Mouse (Mus musculus): ENCODE measurements around the gene Olfr1475. TPM values are rescaled to one million over a fixed set of nuclear protein-coding genes. Genes with fewer than 3 reads are reported as not detected.
"Not testable (repeated sequence)": the region's sequence is repeated elsewhere in the genome, so short reads cannot be mapped to it uniquely, and the experiment has no call there.

The Olfr1475 gene
- polyA plus RNA-seq (2016; fragmentation: Nextera tagmentation; extraction: Ambion mirVana), result not detected in 2 replicates

GRCm38 (mm10) chr19:13480096-13480495 lies at the start of gene Olfr1475:
TSS of gene Olfr1475 (minus strand) at chr19:13480196.
- no peaks in the 10 kb centered on the region for H3K9me3 ChIP-seq
- H3K4me1 ChIP-seq (replicated peaks), result no peaks in the 10 kb centered on the region
- H3K36me3 ChIP-seq, result no peaks in the 10 kb centered on the region
- no peaks in the 10 kb centered on the region for H3K27me3 ChIP-seq
- no peak within 1 kb of the TSS for H3K4me3 ChIP-seq (replicated peaks)
- no peak within 1 kb of the TSS for H3K27ac ChIP-seq
- H3K9ac ChIP-seq (replicated peaks), result no peak within 1 kb of the TSS
- H3K4me2 ChIP-seq, result no peak within 1 kb of the TSS
- no peak for ATAC-seq (ENCODE audit: insufficient number of reproducible peaks, insufficient read depth, low FRiP score, low TSS enrichment, low read depth)

- H3K4me2 ChIP-seq, result no peak within 1 kb of the TSS
- no peaks in the 10 kb centered on the region for H3K36me3 ChIP-seq
- H3K9me3 ChIP-seq, result peaks cover 21% of the 10 kb centered on the region
- ATAC-seq (ENCODE audit: insufficient number of reproducible peaks, insufficient read depth, low FRiP score, low TSS enrichment, low read depth), result no peak
- no peak within 1 kb of the TSS for H3K27ac ChIP-seq
- no peaks in the 10 kb centered on the region for H3K4me1 ChIP-seq (replicated peaks)
- H3K9ac ChIP-seq (replicated peaks), result no peak within 1 kb of the TSS
- 88% methylated on average over 2 of the region's 2 CpGs for WGBS
- no peaks in the 10 kb centered on the region for H3K27me3 ChIP-seq
- no peak within 1 kb of the TSS for H3K4me3 ChIP-seq (replicated peaks)
Observed at GRCm38 (mm10) chr19:13527613-13528012, 47.6 kb upstream of the Olfr1475 start, which contains the start of gene Olfr1480. TSS of gene Olfr1480 (plus strand) at chr19:13527913.

- Histone ChIP-seq H3K4me2 (no peak within 1 kb of the TSS), H3K9me3 (peaks cover 16% of the 10 kb centered on the region), H3K36me3 (no peaks in the 10 kb centered on the region), H3K9ac (replicated peaks) (no peak within 1 kb of the TSS), H3K27ac (no peak within 1 kb of the TSS), H3K4me3 (replicated peaks) (no peak within 1 kb of the TSS), H3K4me1 (replicated peaks) (no peaks in the 10 kb centered on the region), H3K27me3 (no peaks in the 10 kb centered on the region)
- WGBS, result 74% methylated on average over 3 of the region's 3 CpGs
- no peak for ATAC-seq (ENCODE audit: insufficient number of reproducible peaks, insufficient read depth, low FRiP score, low TSS enrichment, low read depth)
Observed at GRCm38 (mm10) chr19:13500246-13500645, 20.2 kb upstream of the Olfr1475 start, which contains the start of gene Olfr1477. TSS of gene Olfr1477 (plus strand) at chr19:13500546.

DNA sequence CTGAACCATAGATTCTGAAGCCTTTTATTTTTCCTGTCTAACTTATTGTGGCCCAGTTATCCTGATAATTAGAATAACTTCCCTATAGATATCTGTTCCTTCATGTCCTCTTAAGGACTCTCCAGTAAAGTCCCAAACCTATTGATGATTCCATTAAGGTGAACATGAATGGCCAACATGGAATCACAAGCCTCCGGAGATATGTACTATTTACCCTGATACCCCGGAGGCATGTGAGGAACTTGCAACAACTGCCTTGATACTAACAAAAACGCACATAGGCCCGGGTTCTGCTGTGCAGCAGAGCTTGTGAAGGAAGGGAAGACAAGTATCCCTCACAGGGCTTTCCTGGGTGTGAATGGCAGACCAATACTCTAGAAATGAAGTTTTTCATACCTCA lies 10.7 kb downstream of the Olfr1475 start, which contains the start of gene Olfr1474:
Gene Olfr1474, plus strand, starts transcription at position 301 of the 400 bp plus-strand sequence.
- WGBS, result 78% methylated on average over 4 of the region's 4 CpGs
- not testable (repeated sequence) for H3K9me3 ChIP-seq; H3K27me3 ChIP-seq; H3K4me2 ChIP-seq; H3K9ac ChIP-seq (replicated peaks); H3K4me3 ChIP-seq (replicated peaks); H3K27ac ChIP-seq; H3K4me1 ChIP-seq (replicated peaks); H3K36me3 ChIP-seq; ATAC-seq (ENCODE audit: insufficient number of reproducible peaks, insufficient read depth, low FRiP score, low TSS enrichment, low read depth)

GRCm38 (mm10) chr19:13455986-13456385 lies 24.0 kb downstream of the Olfr1475 start, which contains the start of gene Olfr1472:
TSS of gene Olfr1472 (minus strand) at chr19:13456086.
- H3K9ac ChIP-seq (replicated peaks), result no peak within 1 kb of the TSS
- WGBS, result 84% methylated on average over 1 of the region's 1 CpGs
- H3K27me3 ChIP-seq, result no peaks in the 10 kb centered on the region
- no peak within 1 kb of the TSS for H3K27ac ChIP-seq
- H3K4me2 ChIP-seq, result no peak within 1 kb of the TSS
- no peak for ATAC-seq (ENCODE audit: insufficient number of reproducible peaks, insufficient read depth, low FRiP score, low TSS enrichment, low read depth)
- H3K4me3 ChIP-seq (replicated peaks), result no peak within 1 kb of the TSS
- no peaks in the 10 kb centered on the region for H3K4me1 ChIP-seq (replicated peaks)
- peaks cover 26% of the 10 kb centered on the region for H3K9me3 ChIP-seq
- no peaks in the 10 kb centered on the region for H3K36me3 ChIP-seq

DNA sequence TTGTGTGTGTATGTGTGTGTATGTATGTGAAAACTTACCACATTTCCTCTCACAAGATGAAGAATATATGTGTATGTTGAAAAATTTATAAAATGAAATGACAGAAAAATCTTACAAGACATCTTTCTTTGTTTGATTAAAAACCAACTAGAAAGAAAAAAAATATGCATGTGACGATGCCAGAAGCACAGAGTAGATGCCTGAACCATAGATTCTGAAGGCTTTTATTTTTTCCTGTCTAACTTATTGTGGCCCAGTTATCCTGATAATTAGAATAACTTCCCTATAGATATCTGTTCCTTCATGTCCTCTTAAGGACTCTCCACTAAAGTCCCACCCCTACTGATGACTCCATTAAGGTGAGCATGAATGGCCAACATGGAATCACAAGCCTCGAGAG lies 36.9 kb downstream of the Olfr1475 start, which contains the start of gene Olfr1471:
Gene Olfr1471, plus strand, starts transcription at position 301 of the 400 bp plus-strand sequence.
- not testable (repeated sequence) for H3K4me2 ChIP-seq; H3K9ac ChIP-seq (replicated peaks); H3K9me3 ChIP-seq; H3K4me3 ChIP-seq (replicated peaks); H3K27me3 ChIP-seq; H3K36me3 ChIP-seq; H3K4me1 ChIP-seq (replicated peaks); ATAC-seq (ENCODE audit: insufficient number of reproducible peaks, insufficient read depth, low FRiP score, low TSS enrichment, low read depth); H3K27ac ChIP-seq
- WGBS, result 78% methylated on average over 2 of the region's 2 CpGs

Other genes with a start within 250 kb of the Olfr1475 start
- not detected in 2 replicates for gene Olfr1463, start 248.9 kb downstream of the Olfr1475 start, polyA plus RNA-seq (2016; fragmentation: Nextera tagmentation; extraction: Ambion mirVana)
- gene Olfr1465, start 164.7 kb downstream of the Olfr1475 start, polyA plus RNA-seq (2016; fragmentation: Nextera tagmentation; extraction: Ambion mirVana), result not detected in 2 replicates
- not detected in 2 replicates for gene Olfr1466, start 141.3 kb downstream of the Olfr1475 start, polyA plus RNA-seq (2016; fragmentation: Nextera tagmentation; extraction: Ambion mirVana)
- gene Olfr1467, start 118.0 kb downstream of the Olfr1475 start, polyA plus RNA-seq (2016; fragmentation: Nextera tagmentation; extraction: Ambion mirVana), result not detected in 2 replicates
- not detected in 2 replicates for gene Olfr1469, start 72.3 kb downstream of the Olfr1475 start, polyA plus RNA-seq (2016; fragmentation: Nextera tagmentation; extraction: Ambion mirVana)
- not detected in 2 replicates for gene Olfr1471, start 36.8 kb downstream of the Olfr1475 start, polyA plus RNA-seq (2016; fragmentation: Nextera tagmentation; extraction: Ambion mirVana)
- not detected in 2 replicates for gene Olfr1472, start 24.1 kb downstream of the Olfr1475 start, polyA plus RNA-seq (2016; fragmentation: Nextera tagmentation; extraction: Ambion mirVana)
- gene Olfr1474, start 10.6 kb downstream of the Olfr1475 start, polyA plus RNA-seq (2016; fragmentation: Nextera tagmentation; extraction: Ambion mirVana), result not detected in 2 replicates
- gene Olfr1477, start 20.4 kb upstream of the Olfr1475 start, polyA plus RNA-seq (2016; fragmentation: Nextera tagmentation; extraction: Ambion mirVana), result not detected in 2 replicates
- gene Olfr1480, start 47.7 kb upstream of the Olfr1475 start, polyA plus RNA-seq (2016; fragmentation: Nextera tagmentation; extraction: Ambion mirVana), result not detected in 2 replicates
- gene Olfr1484, start 103.3 kb upstream of the Olfr1475 start, polyA plus RNA-seq (2016; fragmentation: Nextera tagmentation; extraction: Ambion mirVana), result not detected in 2 replicates
- not detected in 2 replicates for gene Olfr1487, start 137.2 kb upstream of the Olfr1475 start, polyA plus RNA-seq (2016; fragmentation: Nextera tagmentation; extraction: Ambion mirVana)
- gene Olfr1489, start 151.4 kb upstream of the Olfr1475 start, polyA plus RNA-seq (2016; fragmentation: Nextera tagmentation; extraction: Ambion mirVana), result not detected in 2 replicates
- gene Olfr1490, start 170.9 kb upstream of the Olfr1475 start, polyA plus RNA-seq (2016; fragmentation: Nextera tagmentation; extraction: Ambion mirVana), result not detected in 2 replicates
- not detected in 2 replicates for gene Olfr1491, start 217.1 kb upstream of the Olfr1475 start, polyA plus RNA-seq (2016; fragmentation: Nextera tagmentation; extraction: Ambion mirVana)
- not detected in 2 replicates for gene Olfr1493-ps1, start 243.1 kb upstream of the Olfr1475 start, polyA plus RNA-seq (2016; fragmentation: Nextera tagmentation; extraction: Ambion mirVana)

All from limb, embryonic 12.5 days (tissue).